Mouse (Mus musculus): ENCODE results near the gene Lrrc3c. TPM values are rescaled to one million over a fixed set of nuclear protein-coding genes. Genes with fewer than 3 reads are reported as not detected.

Lrrc3c gene
- polyA plus RNA-seq, 1 experiment, result not detected

DNA sequence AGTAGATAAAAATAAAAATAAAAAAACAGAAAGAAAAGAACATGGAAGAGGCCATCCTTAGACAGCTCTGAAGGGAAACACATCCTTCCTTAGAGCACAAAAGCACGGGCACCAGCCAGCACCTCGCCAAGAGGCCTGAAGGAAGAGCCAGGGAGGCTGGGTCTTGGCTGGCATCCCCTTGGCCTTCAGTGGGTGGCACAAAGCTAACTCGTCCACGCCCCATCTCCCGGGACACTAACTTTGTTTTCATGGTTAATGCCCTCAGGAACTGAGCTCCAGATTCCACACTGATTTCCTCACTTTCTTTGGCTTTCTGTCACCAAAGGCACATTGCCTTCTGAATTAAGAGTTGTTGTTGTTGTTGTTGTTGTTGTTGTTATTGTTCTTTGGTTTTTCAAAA is 20.3 kb upstream of the Lrrc3c start:
- TF ChIP-seq MYOD1 (IDR thresholded peaks at IDR 0.05; ENCODE audit: control insufficient read depth, insufficient read length, low read depth) (no peak), CEBPB (IDR thresholded peaks at IDR 0.05; ENCODE audit: low read depth) (no peak), MYOG (IDR thresholded peaks at IDR 0.05; ENCODE audit: control insufficient read depth, extremely low read depth, insufficient read length) (no peak), USF1 (IDR thresholded peaks at IDR 0.05; ENCODE audit: low read depth) (no peak)
- no peaks in the 10 kb centered on the region for H3K79me3 ChIP-seq (ENCODE audit: low read depth)
- peaks cover 1% of the 10 kb centered on the region for H3K27me3 ChIP-seq (ENCODE audit: control insufficient read depth, insufficient read depth, insufficient read length)
- no peak overlapping the region for H3ac ChIP-seq (ENCODE audit: control insufficient read depth, insufficient read length, low read depth)
- H3K4me3 ChIP-seq (ENCODE audit: insufficient read depth, poor library complexity, severe bottlenecking), result no peak overlapping the region
- H3K36me3 ChIP-seq (ENCODE audit: control insufficient read depth, insufficient read depth), result peaks cover 4% of the 10 kb centered on the region
- H3K79me2 ChIP-seq (ENCODE audit: control insufficient read depth, insufficient read depth), result no peaks in the 10 kb centered on the region

GRCm38 (mm10) chr11:98580301-98581121 is 17.6 kb upstream of the Lrrc3c start:
- peaks cover 11% of the 10 kb centered on the region for H3K36me3 ChIP-seq (ENCODE audit: control insufficient read depth, insufficient read depth)
- no peaks in the 10 kb centered on the region for H3K27me3 ChIP-seq (ENCODE audit: control insufficient read depth, insufficient read depth, insufficient read length)
- H3K4me3 ChIP-seq (ENCODE audit: insufficient read depth, poor library complexity, severe bottlenecking), result no peak overlapping the region
- no peak overlapping the region for H3ac ChIP-seq (ENCODE audit: control insufficient read depth, insufficient read length, low read depth)
- TF ChIP-seq MYOD1 (IDR thresholded peaks at IDR 0.05; ENCODE audit: control insufficient read depth, insufficient read length, low read depth), result no peak
- H3K79me3 ChIP-seq (ENCODE audit: low read depth), result peaks cover 6% of the 10 kb centered on the region
- H3K79me2 ChIP-seq (ENCODE audit: control insufficient read depth, insufficient read depth), result peaks cover 17% of the 10 kb centered on the region

- Histone ChIP-seq H3K79me2 (ENCODE audit: control insufficient read depth, insufficient read depth) (peaks cover 27% of the 10 kb centered on the region), H3K4me3 (ENCODE audit: insufficient read depth, poor library complexity, severe bottlenecking) (no peak overlapping the region), H3K36me3 (ENCODE audit: control insufficient read depth, insufficient read depth) (peaks cover 11% of the 10 kb centered on the region), H3K27me3 (ENCODE audit: control insufficient read depth, insufficient read depth, insufficient read length) (no peaks in the 10 kb centered on the region), H3K79me3 (ENCODE audit: low read depth) (peaks cover 13% of the 10 kb centered on the region), H3ac (ENCODE audit: control insufficient read depth, insufficient read length, low read depth) (no peak overlapping the region)
- TF ChIP-seq MAX (IDR thresholded peaks at IDR 0.05) (no peak), CTCF (IDR thresholded peaks at IDR 0.05; ENCODE audit: control insufficient read depth, insufficient read depth, insufficient read length) (no peak), MYOG (IDR thresholded peaks at IDR 0.05; ENCODE audit: control insufficient read depth, extremely low read depth, insufficient read length) (no peak), FOSL1 (IDR thresholded peaks at IDR 0.05; ENCODE audit: insufficient read depth, low read length, poor library complexity, severe bottlenecking) (no peak), CEBPB (IDR thresholded peaks at IDR 0.05; ENCODE audit: low read depth) (no peak), MYOD1 (IDR thresholded peaks at IDR 0.05; ENCODE audit: control insufficient read depth, insufficient read length, low read depth) (no peak), USF1 (IDR thresholded peaks at IDR 0.05; ENCODE audit: low read depth) (no peak)
Measured at GRCm38 (mm10) chr11:98581286-98582029, 16.6 kb upstream of the Lrrc3c start.

DNA sequence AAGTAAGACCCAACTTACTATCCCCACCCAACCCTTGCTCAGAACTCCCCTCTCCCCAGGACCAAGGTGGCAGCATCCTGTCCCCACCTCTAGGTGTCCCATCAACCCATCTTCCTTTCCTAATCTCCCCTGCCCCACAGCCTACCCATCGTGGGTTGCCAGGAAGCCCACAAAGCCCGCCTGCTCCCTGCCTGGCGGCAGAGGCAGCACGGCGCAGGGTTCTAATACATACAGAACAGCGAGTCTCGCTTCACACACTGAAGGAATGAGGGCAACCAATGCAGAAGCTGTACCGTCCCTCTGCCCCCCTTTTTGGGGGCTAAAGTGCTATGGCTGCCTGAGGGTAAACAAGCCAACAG is 16.1 kb upstream of the Lrrc3c start:
- TF ChIP-seq MYOG (IDR thresholded peaks at IDR 0.05; ENCODE audit: control insufficient read depth, extremely low read depth, insufficient read length) (no peak), USF1 (IDR thresholded peaks at IDR 0.05; ENCODE audit: low read depth) (no peak), CEBPB (IDR thresholded peaks at IDR 0.05; ENCODE audit: low read depth) (no peak), MAX (IDR thresholded peaks at IDR 0.05) (no peak), FOSL1 (IDR thresholded peaks at IDR 0.05; ENCODE audit: insufficient read depth, low read length, poor library complexity, severe bottlenecking) (no peak), MYOD1 (IDR thresholded peaks at IDR 0.05; ENCODE audit: control insufficient read depth, insufficient read length, low read depth) (no peak), CTCF (IDR thresholded peaks at IDR 0.05; ENCODE audit: control insufficient read depth, insufficient read depth, insufficient read length) (no peak)
- H3K27me3 ChIP-seq (ENCODE audit: control insufficient read depth, insufficient read depth, insufficient read length), result no peaks in the 10 kb centered on the region
- H3K4me3 ChIP-seq (ENCODE audit: insufficient read depth, poor library complexity, severe bottlenecking), result no peak overlapping the region
- H3K79me3 ChIP-seq (ENCODE audit: low read depth), result peaks cover 13% of the 10 kb centered on the region
- H3ac ChIP-seq (ENCODE audit: control insufficient read depth, insufficient read length, low read depth), result no peak overlapping the region
- H3K79me2 ChIP-seq (ENCODE audit: control insufficient read depth, insufficient read depth), result peaks cover 31% of the 10 kb centered on the region
- peaks cover 11% of the 10 kb centered on the region for H3K36me3 ChIP-seq (ENCODE audit: control insufficient read depth, insufficient read depth)

DNA sequence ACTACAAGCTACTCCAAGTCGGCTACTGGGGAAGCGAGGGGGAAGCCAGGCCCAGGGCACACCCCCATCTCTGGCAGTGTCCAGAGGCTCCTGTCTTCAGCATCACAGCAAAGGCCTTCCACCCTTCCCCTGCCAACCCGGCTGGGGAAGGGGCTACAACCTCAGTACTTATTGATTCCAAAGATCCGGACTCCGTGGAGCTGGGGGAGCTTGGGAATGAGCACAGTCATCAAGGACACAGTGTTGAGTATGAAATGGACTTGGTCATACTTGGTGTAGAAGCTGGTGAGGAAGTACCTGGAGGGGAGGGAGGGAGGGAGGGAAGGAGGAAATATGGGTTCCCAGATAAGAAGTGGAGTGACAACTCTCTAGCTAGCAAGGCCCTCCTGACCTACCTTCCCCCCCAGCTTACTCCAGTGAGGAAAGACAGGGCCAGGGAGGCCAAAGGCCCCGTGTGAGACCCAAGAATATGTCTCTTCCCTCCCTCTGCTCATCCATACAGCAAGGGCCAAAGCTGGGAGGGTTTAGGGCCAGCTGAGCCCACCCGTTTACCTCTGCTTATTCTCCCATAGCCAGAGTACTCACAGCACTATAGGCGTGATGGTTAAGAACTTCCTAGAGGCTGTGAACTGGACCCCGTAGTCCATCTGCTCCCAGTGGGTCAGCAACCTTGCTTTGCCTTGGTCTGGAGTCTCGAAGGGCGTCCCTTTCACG is 15.4 kb upstream of the Lrrc3c start:
- H3K4me3 ChIP-seq (ENCODE audit: insufficient read depth, poor library complexity, severe bottlenecking), result no peak overlapping the region
- no peak overlapping the region for H3ac ChIP-seq (ENCODE audit: control insufficient read depth, insufficient read length, low read depth)
- H3K36me3 ChIP-seq (ENCODE audit: control insufficient read depth, insufficient read depth), result peaks cover 11% of the 10 kb centered on the region
- H3K79me2 ChIP-seq (ENCODE audit: control insufficient read depth, insufficient read depth), result peaks cover 31% of the 10 kb centered on the region
- no peaks in the 10 kb centered on the region for H3K27me3 ChIP-seq (ENCODE audit: control insufficient read depth, insufficient read depth, insufficient read length)
- no peak for TF ChIP-seq MAX (IDR thresholded peaks at IDR 0.05)
- TF ChIP-seq CTCF (IDR thresholded peaks at IDR 0.05; ENCODE audit: control insufficient read depth, insufficient read depth, insufficient read length), result no peak
- TF ChIP-seq MYOG (IDR thresholded peaks at IDR 0.05; ENCODE audit: control insufficient read depth, extremely low read depth, insufficient read length), result no peak
- no peak for TF ChIP-seq USF1 (IDR thresholded peaks at IDR 0.05; ENCODE audit: low read depth)
- no peak for TF ChIP-seq CEBPB (IDR thresholded peaks at IDR 0.05; ENCODE audit: low read depth)
- no peak for TF ChIP-seq MYOD1 (IDR thresholded peaks at IDR 0.05; ENCODE audit: control insufficient read depth, insufficient read length, low read depth)
- no peak for TF ChIP-seq FOSL1 (IDR thresholded peaks at IDR 0.05; ENCODE audit: insufficient read depth, low read length, poor library complexity, severe bottlenecking)
- peaks cover 13% of the 10 kb centered on the region for H3K79me3 ChIP-seq (ENCODE audit: low read depth)

All from C2C12 (cell line).